Mouse (Mus musculus) embryonic fibroblast, embryonic 13.5 days (primary cell): Measurements from ENCODE around the gene Wfdc15a.

ENCODE experiments used
- CTCF ChIP-seq: IDR thresholded peaks from 2 replicates; pipeline ENCODE4 v1.5.1; 2011; ENCODE audit warnings: mild to moderate bottlenecking, control low read depth, low read length, moderate library complexity, borderline replicate concordance; ENCODE audit not compliant: insufficient read depth
- POLR2A ChIP-seq: IDR thresholded peaks from 2 replicates; pipeline ENCODE4 v1.6.1; 2011; ENCODE audit warnings: low read depth, mild to moderate bottlenecking, control low read depth, low read length, moderate library complexity

DNA sequence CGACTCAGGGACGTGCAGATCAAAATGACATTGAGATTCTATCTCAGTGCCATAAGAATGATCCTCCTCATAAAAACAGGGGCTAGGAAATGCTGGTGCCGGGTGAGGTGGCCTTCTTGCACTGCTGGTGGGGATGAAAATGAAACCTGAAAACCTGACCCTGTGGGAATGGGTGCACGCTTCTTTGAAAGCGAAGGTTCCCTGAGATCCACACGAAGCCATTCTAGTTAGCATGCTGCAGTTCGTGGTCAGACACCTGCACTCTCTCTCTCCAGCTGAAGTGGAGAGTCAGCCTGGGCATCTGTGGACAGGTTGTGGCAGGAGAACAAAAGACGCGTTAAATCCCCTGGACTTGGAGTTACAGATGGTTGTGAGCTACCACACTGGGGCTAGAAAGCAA lies 19.4 kb upstream of the Wfdc15a start:
- TF ChIP-seq POLR2A (no peak), CTCF (no peak)
